Mouse (Mus musculus) CH12.LX (cell line): ENCODE results near the gene Zfp664. TPM values are rescaled to one million over a fixed set of nuclear protein-coding genes. Genes with fewer than 3 reads are reported as not detected.

Experiments
- DNase-seq: peaks from one replicate; pipeline ENCODE4 v3.0.0-alpha.2; 2013; ENCODE audit errors: extremely low read depth
- H3K27ac ChIP-seq: 2 replicates; pipeline ENCODE4 v1.5.1; 2012; ENCODE audit warnings: low read depth, mild to moderate bottlenecking, control low read depth, moderate library complexity; ENCODE audit not compliant: insufficient read depth
- H3K27me3 ChIP-seq: replicated peaks from 2 replicates; pipeline ENCODE3; 2012; ENCODE audit warnings: inconsistent platforms
- H3K36me3 ChIP-seq, 2 experiments: replicated peaks in 1 of 2; 2 replicates each; pipeline versions ENCODE3 to v1.6.1; 2012; ENCODE audit warnings: inconsistent platforms in 1 of 2, low read length in 1 of 2, mild to moderate bottlenecking in 1 of 2, mixed read lengths in 1 of 2, moderate library complexity in 1 of 2; ENCODE audit not compliant: control insufficient read depth in 1 of 2, insufficient read depth in 1 of 2
- H3K4me1 ChIP-seq, 2 experiments: 2 replicates each; pipeline ENCODE4 v1.6.1; 2012; ENCODE audit warnings: inconsistent platforms in 1 of 2, moderate library complexity in 1 of 2; ENCODE audit not compliant: insufficient read depth in 2 of 2, control insufficient read depth in 1 of 2
- H3K4me2 ChIP-seq: 2 replicates; pipeline ENCODE4 v1.6.1; 2012; ENCODE audit warnings: low read depth, mild to moderate bottlenecking, control low read depth; ENCODE audit not compliant: poor library complexity, insufficient read depth, severe bottlenecking
- H3K4me3 ChIP-seq, 3 experiments: fragments of 150-350 bp in 1 of 3; sonication (generic) in 1 of 3; replicated peaks in 1 of 3; 2 replicates each; pipeline versions ENCODE3 to v1.5.1; 2011 to 2012; ENCODE audit warnings: low read depth in 2 of 3, low read length in 2 of 3, mild to moderate bottlenecking in 2 of 3, moderate library complexity in 2 of 3, control low read depth in 1 of 3, improper control_type of control experiment in 1 of 3, inconsistent platforms in 1 of 3, mixed read lengths in 1 of 3; ENCODE audit not compliant: poor library complexity in 1 of 3
- H3K79me2 ChIP-seq: replicated peaks from 2 replicates; pipeline ENCODE4 v1.6.1; 2012; ENCODE audit warnings: mild to moderate bottlenecking, moderate library complexity; ENCODE audit not compliant: control insufficient read depth, poor library complexity, insufficient read depth, severe bottlenecking; ENCODE audit errors: extremely low read depth
- H3K9ac ChIP-seq: 2 replicates; pipeline ENCODE4 v1.6.1; 2012; ENCODE audit warnings: low read depth, mild to moderate bottlenecking, control low read depth, moderate library complexity; ENCODE audit not compliant: insufficient read depth
- H3K9me3 ChIP-seq: replicated peaks from 2 replicates; pipeline ENCODE3; 2012; ENCODE audit warnings: low read length, inconsistent platforms, mixed read lengths
- BHLHE40 ChIP-seq: IDR thresholded peaks from 2 replicates; pipeline ENCODE4 v1.6.1; 2011; ENCODE audit warnings: mild to moderate bottlenecking, low read depth, low read length, improper control_type of control experiment
- CHD1 ChIP-seq: IDR thresholded peaks from 2 replicates; pipeline ENCODE4 v1.6.1; 2012; ENCODE audit warnings: low read depth, low read length, improper control_type of control experiment, inconsistent platforms
- CHD2 ChIP-seq: IDR thresholded peaks from 2 replicates; pipeline ENCODE4 v1.6.1; 2011; ENCODE audit warnings: low read length, improper control_type of control experiment
- CTCF ChIP-seq, 2 experiments: IDR thresholded peaks in 1 of 2; conservative IDR thresholded peaks in 1 of 2; 2 replicates each; pipeline ENCODE4 v1.5.1; 2011 to 2012; ENCODE audit warnings: low read depth in 2 of 2, low read length in 2 of 2, improper control_type of control experiment in 1 of 2, inconsistent platforms in 1 of 2, mild to moderate bottlenecking in 1 of 2, moderate library complexity in 1 of 2
- E2F4 ChIP-seq: IDR thresholded peaks from 2 replicates; pipeline ENCODE4 v1.6.1; 2011; ENCODE audit warnings: low read depth, low read length, improper control_type of control experiment; ENCODE audit not compliant: insufficient replicate concordance
- EP300 ChIP-seq: IDR thresholded peaks from 2 replicates; pipeline ENCODE4 v1.6.1; 2011; ENCODE audit warnings: low read length, improper control_type of control experiment
- ETS1 ChIP-seq: conservative IDR thresholded peaks from 2 replicates; pipeline ENCODE4 v1.6.1; 2012; ENCODE audit warnings: low read depth, mild to moderate bottlenecking, inconsistent platforms, low read length, improper control_type of control experiment, moderate library complexity
- HCFC1 ChIP-seq: IDR thresholded peaks from 2 replicates; pipeline ENCODE4 v1.6.1; 2012; ENCODE audit warnings: low read depth, mild to moderate bottlenecking, inconsistent platforms, low read length, improper control_type of control experiment
- JUN ChIP-seq: IDR thresholded peaks from 2 replicates; pipeline ENCODE4 v1.6.1; 2011; ENCODE audit warnings: low read depth, mild to moderate bottlenecking, low read length, improper control_type of control experiment, moderate library complexity; ENCODE audit not compliant: insufficient read depth
- MAX ChIP-seq: IDR thresholded peaks from 2 replicates; pipeline ENCODE4 v1.6.1; 2011; ENCODE audit warnings: low read length, improper control_type of control experiment
- MAZ ChIP-seq: IDR thresholded peaks from 2 replicates; pipeline ENCODE4 v1.6.1; 2012; ENCODE audit warnings: low read depth, mild to moderate bottlenecking, inconsistent platforms, low read length, improper control_type of control experiment, moderate library complexity
- MEF2A ChIP-seq: IDR thresholded peaks from 2 replicates; pipeline ENCODE4 v1.6.1; 2014; ENCODE audit warnings: low read depth, mild to moderate bottlenecking, inconsistent platforms, low read length, improper control_type of control experiment, borderline replicate concordance
- RAD21 ChIP-seq: IDR thresholded peaks from 2 replicates; pipeline ENCODE4 v1.6.1; 2011; ENCODE audit warnings: low read depth, mild to moderate bottlenecking, low read length, improper control_type of control experiment, moderate library complexity
- RCOR1 ChIP-seq: conservative IDR thresholded peaks from 2 replicates; pipeline ENCODE4 v1.6.1; 2012; ENCODE audit warnings: low read depth, mild to moderate bottlenecking, inconsistent platforms, low read length, improper control_type of control experiment
- SIN3A ChIP-seq: IDR thresholded peaks from 2 replicates; pipeline ENCODE4 v1.6.1; 2012; ENCODE audit warnings: low read length, improper control_type of control experiment, inconsistent platforms
- SMC3 ChIP-seq: IDR thresholded peaks from 2 replicates; pipeline ENCODE4 v1.6.1; 2011; ENCODE audit warnings: low read depth, low read length, improper control_type of control experiment
- TCF12 ChIP-seq: IDR thresholded peaks from 2 replicates; pipeline ENCODE4 v1.6.1; 2014; ENCODE audit warnings: low read depth, mild to moderate bottlenecking, inconsistent platforms, low read length, improper control_type of control experiment
- USF1 ChIP-seq: IDR thresholded peaks from 2 replicates; pipeline ENCODE4 v1.6.1; 2014; ENCODE audit warnings: low read depth, mild to moderate bottlenecking, inconsistent platforms, low read length, improper control_type of control experiment
- USF2 ChIP-seq: conservative IDR thresholded peaks from 2 replicates; pipeline ENCODE4 v1.6.1; 2011; ENCODE audit warnings: low read depth, low read length, improper control_type of control experiment
- ZC3H11A ChIP-seq: IDR thresholded peaks from 2 replicates; pipeline ENCODE4 v1.6.1; 2012; ENCODE audit warnings: low read depth, mild to moderate bottlenecking, inconsistent platforms, low read length, improper control_type of control experiment
- dilution Hi-C: fragments of 300-500 bp; cut with MboI; formaldehyde crosslinking; loops from 2 replicates; pipeline ENCODE4 v1.14.3; 2020; ENCODE audit warnings: low sequenced_read_pairs; ENCODE audit not compliant: extremely low pct_unique_long_range_greater_than_20kb, extremely low pct_ligation_motif_present
- in situ Hi-C: fragments of 300-500 bp; cut with MboI; formaldehyde crosslinking; loops from 3 replicates; pipeline ENCODE4 v1.14.3; 2019; ENCODE audit warnings: low sequenced_read_pairs, low pct_ligation_motif_present, low pct_unique_long_range_greater_than_20kb, mixed read lengths
- polyA plus RNA-seq: library from polyadenylated mRNA; unstranded; fragments of >175 nt; gene quantifications from 2 replicates; pipeline ENCODE4 v1.2.1, GENCODE M21; 2012; ENCODE audit warnings: low read depth; ENCODE audit not compliant: insufficient read length
- total RNA-seq, 2 experiments: library from RNA; depleted of rRNA; stranded (reverse); fragments of 300-350 nt in 1 of 2; fragments of >200 nt in 1 of 2; gene quantifications; 2 replicates each; pipeline ENCODE4 v1.2.3; 2012 to 2014

Zfp664 gene
- total and polyA plus RNA-seq, 3 experiments: 7.4 to 14.3 (median 12.3) TPM

GRCm38 (mm10) chr5:124930055-124930439, 67.6 kb downstream of the Zfp664 start:
- H3K4me1 ChIP-seq: peaks cover 0 to 10% of the 10 kb centered on the region in 2 experiments; a peak in 2 of 4 replicates
- H3K27me3 ChIP-seq: no peaks in the 10 kb centered on the region
- peak overlapping the region in 1 of 3 experiments; percentile 13 for H3K4me3 ChIP-seq
- no peak overlapping the region for H3K4me2 ChIP-seq
- in situ Hi-C loops: no loop called here
- no peaks in the 10 kb centered on the region for H3K79me2 ChIP-seq
- H3K27ac ChIP-seq: no peak overlapping the region
- dilution Hi-C loops: no loop called here
- no peaks in the 10 kb centered on the region for H3K36me3 ChIP-seq
- TF ChIP-seq SMC3 (peak; percentile 80), MAZ (no peak), ETS1 (no peak), ZC3H11A (peak; percentile 33; the same call in 1 of the 2 replicates), SIN3A (no peak), CHD2 (no peak), E2F4 (no peak), TCF12 (no peak), RAD21 (peak; percentile 74), RCOR1 (no peak), CTCF (conservative IDR thresholded peaks at IDR 0.05 in 1 of 2, IDR thresholded peaks at IDR 0.05 in 1 of 2; ENCODE audit: low read depth in 2 of 2, low read length in 2 of 2) (peak in 1 of 2 experiments; percentile 78; a peak in 2 of 4 replicates)
- TF ChIP-seq, all 38 proteins: peak for 4
- H3K9ac ChIP-seq: no peak overlapping the region
- peaks cover 8% of the 10 kb centered on the region for H3K9me3 ChIP-seq
- DNase-seq: peak; percentile 56

- in situ Hi-C loops: no loop called here
Observed at GRCm38 (mm10) chr5:124930603-124931002, 68.1 kb downstream of the Zfp664 start.

More at GRCm38 (mm10) chr5:124930603-124931002, 68.1 kb downstream of the Zfp664 start:
- Histone ChIP-seq H3K36me3 (no peaks in the 10 kb centered on the region), H3K4me3 (no peak overlapping the region), H3K9me3 (peaks cover 8% of the 10 kb centered on the region), H3K4me2 (no peak overlapping the region), H3K79me2 (no peaks in the 10 kb centered on the region), H3K27me3 (no peaks in the 10 kb centered on the region), H3K27ac (no peak overlapping the region), H3K9ac (no peak overlapping the region), H3K4me1 (peaks cover 0 to 10% of the 10 kb centered on the region in 2 experiments; a peak in 2 of 4 replicates)
- dilution Hi-C loops: no loop called here
- TF ChIP-seq MAZ (no peak), ETS1 (no peak), MEF2A (no peak), EP300 (no peak), MAX (no peak), USF1 (no peak), CHD1 (no peak), JUN (no peak), SMC3 (no peak), E2F4 (no peak), CHD2 (no peak), USF2 (no peak), BHLHE40 (no peak), CTCF (conservative IDR thresholded peaks at IDR 0.05 in 1 of 2, IDR thresholded peaks at IDR 0.05 in 1 of 2; ENCODE audit: low read depth in 2 of 2, low read length in 2 of 2) (no peak), HCFC1 (no peak)
- DNase-seq: no peak
